Mouse (Mus musculus) ovary, adult 18-20 months (tissue): ENCODE data around the gene 9130019O22Rik.
"Not testable (repeated sequence)": the region's sequence is repeated elsewhere in the genome, so short reads cannot be mapped to it uniquely, and the experiment has no call there.

Experiments
- DNase-seq: peaks from one replicate; pipeline ENCODE4 v3.0.0; 2022; ENCODE audit warnings: low spot score, mixed read lengths

The 9130019O22Rik gene

GRCm38 (mm10) chr7:127386641-127387392, at the start of gene 9130019O22Rik:
Gene 9130019O22Rik, minus strand, starts transcription at chr7:127387166.
- peak; percentile 82 for DNase-seq

DNA sequence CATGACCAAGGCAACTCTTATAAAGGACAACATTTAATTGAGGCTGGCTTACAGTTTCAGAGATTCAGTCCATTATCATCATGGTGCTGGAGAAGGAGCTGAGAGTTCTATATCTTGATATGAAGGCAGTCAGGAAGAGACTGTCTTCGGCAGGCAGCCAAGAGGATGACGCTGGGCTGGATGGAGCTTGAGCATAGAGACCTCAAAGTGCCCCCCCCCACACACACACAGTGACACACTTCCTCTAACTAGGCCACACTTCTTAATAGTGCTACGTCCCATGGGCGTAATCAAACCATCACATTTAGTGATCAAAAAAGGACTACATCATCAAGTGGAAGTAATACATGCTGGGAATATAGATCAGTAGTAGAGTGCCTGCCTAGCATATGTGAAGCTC, 48.2 kb upstream of the 9130019O22Rik start:
- DNase-seq = no peak

- DNase-seq = no peak
Measured at GRCm38 (mm10) chr7:127426354-127426753, 39.4 kb upstream of the 9130019O22Rik start.

- DNase-seq = no peak
Measured at GRCm38 (mm10) chr7:127425911-127426310, 38.9 kb upstream of the 9130019O22Rik start.

- DNase-seq = no peak
Measured at GRCm38 (mm10) chr7:127425291-127425690, 38.3 kb upstream of the 9130019O22Rik start.

DNA sequence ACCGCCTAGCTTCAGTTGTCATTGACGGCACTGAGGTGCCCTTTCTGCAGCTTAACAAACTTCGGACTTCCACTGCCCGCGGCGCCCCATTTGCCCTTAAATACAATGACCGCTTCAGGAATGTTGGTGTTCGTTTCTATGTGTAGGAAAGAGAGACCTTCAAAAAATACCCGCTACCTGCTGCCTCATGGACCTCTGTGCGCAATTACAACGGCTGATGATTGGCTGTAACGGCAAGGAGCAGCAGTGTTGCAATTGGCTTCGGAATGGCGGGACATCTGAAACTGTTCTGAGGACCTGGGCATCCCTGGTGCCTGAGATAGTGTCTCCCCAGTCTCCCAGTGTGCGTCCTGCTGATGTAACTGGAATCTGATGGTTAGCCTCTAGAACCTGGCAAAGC, 35.3 kb upstream of the 9130019O22Rik start:
- DNase-seq = no peak

DNA sequence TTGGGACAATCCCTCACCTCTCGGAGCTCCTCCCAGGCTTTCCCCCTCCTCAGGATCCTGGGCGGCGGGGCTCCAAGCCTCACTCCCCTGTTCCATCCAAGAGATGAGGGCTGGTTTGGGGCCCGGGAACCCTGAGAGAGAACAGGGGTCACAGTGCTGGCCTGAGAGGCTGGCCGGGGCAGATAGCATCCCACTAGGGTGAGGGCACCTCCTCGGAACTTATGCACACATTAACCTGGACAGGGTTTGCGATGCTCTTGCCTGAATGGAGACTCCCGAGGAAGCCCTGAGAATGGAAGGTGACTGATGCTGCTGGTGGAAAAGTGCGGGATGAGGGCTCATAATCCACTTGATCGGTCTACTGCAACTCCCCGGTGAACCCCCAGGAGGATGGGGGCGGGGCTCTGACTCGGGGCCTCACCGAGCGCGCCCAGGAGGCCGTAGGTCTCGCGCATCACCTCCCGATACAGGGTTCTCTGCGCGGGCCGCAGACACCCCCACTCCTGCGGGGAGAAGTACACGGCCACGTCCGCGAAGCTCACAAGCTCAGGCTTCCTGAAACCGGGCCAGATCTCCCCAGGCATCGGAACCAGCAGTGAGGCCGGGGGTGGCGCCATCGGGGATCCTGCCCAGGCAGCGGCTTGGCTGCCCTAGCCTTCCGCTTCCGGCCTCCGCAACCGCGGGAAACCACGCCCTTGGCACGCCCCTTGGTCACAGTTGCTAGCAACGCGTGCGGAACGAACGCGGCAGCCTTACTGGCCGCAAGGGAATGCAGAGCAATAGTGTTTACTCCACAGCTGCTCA, 34.6 kb upstream of the 9130019O22Rik start, which contains the start of gene Zfp688:
Gene Zfp688 (minus strand): TSS at position 681 of the 804 bp plus-strand sequence.
- peak; percentile 87 for DNase-seq

DNA sequence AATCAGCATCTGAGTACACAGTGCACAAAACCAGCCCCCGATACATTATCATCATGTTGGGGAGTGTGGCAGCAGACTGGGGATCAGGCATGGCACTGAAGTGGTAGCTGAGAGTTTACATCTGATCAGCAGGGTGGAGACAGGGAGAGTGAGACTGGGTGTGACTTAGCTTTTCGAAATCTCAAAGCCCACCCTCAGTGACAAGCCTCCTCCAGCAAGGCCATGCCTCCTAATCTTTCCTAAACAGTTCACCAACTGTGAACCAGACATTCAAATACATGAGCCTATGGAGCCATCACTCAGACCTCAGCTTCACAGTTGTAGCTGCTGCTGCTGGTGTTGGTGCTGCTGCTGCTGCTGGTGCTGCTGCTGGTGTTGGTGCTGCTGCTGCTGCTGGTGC, 24.5 kb upstream of the 9130019O22Rik start:
- no peak for DNase-seq

DNA sequence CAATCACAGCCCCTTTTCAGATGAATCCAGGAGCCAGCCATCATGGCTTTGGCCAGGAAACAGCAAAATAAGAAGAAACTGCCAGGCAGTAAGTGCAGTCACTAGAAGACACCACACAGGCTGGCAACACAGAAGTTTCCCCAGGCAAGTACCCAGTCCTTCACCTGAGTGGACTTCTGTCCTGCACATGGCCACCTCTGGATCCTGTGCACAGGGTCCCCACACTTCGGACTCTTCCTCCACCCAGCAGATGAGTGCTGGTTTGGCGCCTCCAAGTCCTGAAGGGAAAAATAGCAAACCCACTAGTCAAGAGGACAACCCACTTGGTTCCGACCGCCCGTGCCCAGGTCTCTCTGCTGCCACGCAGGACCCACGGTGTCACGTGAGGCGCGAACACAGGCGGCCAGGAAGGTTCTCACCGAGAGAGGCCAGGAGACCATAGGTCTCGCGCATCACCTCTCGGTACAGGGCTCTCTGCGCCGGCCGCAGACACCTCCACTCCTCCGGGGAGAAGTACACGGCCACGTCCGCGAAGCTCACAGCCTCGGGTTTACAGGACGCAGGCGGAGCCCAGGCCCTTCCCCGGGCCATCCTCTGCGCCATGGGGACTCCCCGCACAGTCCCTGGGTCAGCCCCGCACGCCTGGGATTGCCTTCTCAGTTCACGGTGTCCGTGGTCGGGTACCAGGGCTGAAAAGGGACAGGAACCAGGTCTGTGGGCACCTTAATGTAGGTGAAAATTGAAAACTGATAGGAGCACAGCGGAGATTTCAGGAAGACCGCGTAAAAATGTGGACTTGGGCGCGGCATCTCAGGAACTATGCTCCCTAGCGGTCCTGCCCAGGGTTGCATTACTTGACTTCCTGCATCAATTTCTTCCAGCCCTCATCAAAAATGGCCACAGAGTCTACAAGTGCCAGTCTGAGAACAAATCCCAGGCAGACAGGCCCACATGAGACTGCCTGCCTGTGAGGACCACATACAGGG, 19.3 kb upstream of the 9130019O22Rik start, which contains the start of gene Zfp764:
Gene Zfp764 (minus strand): TSS at position 821 of the 986 bp plus-strand sequence.
- peak; percentile 70 for DNase-seq

GRCm38 (mm10) chr7:127404101-127404500, 17.1 kb upstream of the 9130019O22Rik start:
- not testable (repeated sequence) for DNase-seq

DNA sequence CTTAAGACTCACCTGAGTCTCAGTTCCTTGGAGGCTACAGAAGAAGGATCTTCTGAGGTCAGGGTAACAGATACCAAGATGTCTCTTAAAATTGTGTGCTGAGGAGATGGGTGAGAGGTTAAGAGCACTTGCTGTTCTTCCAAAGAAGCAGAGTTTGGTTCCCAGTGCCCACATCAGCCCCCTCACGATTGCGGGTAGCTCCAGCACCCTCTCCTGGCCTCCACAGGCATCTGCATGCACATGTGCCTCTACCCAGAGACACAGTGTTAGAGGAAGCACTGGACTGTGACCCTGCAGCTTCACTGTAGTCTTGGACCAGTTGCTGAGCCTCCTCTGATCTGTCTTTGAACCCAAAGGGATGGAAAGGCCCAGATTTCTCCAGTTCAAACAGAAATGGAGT, 16.0 kb upstream of the 9130019O22Rik start:
- no peak for DNase-seq

DNA sequence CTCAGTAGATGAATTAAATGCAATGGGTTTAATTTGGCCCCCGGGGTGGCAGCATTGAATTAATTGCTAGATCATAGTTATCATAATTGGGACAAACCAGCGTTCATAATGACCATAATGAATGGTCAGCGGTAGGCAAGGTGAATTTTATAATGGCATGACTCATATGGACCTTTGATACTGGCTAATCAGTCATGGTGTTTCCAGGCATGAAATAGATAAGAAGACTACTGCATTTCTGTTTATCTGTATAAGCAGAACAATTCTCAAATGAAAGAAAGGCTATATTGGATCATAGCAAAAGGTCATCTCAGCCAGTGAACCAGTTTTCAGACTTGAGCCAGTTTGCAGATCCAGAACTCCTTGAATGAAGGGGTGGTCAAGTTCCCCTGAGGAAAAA, 13.4 kb upstream of the 9130019O22Rik start:
- DNase-seq = no peak

- no peak for DNase-seq
Measured at GRCm38 (mm10) chr7:127393944-127394333, 7.0 kb upstream of the 9130019O22Rik start.

- DNase-seq = peak; percentile 94
Measured at GRCm38 (mm10) chr7:127393157-127393943, 6.4 kb upstream of the 9130019O22Rik start, which contains the start of gene E430018J23Rik. Gene E430018J23Rik, minus strand, starts transcription at chr7:127393629.

DNA sequence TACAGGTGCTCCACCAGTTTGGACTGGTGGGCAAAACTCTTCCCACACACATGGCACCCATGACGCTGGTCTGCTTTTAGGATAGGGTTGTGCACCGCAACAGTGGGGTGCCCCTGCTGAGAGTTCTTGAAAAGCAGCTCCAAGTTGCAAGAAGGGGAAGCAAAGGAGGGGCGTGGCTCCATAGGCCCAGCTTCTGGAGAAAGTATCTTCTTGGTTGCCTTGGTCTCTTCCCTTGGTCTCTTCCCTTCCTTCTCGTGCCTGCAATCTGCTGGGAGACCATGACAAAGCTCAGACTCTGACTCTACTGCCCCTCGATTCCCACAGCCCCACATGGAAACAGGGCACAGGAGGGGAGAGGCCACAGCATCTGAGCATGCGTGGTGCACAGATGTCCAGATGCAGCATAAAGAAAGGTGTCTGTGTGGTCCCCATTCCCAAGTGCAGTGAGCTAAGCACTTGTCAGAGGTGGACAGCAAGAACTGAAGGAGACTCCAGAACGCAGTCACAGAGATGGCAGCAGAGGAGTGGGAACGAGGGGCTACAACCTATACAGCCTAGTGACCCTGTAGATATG, 5.4 kb upstream of the 9130019O22Rik start:
- DNase-seq = no peak

GRCm38 (mm10) chr7:127391538-127391937, 4.6 kb upstream of the 9130019O22Rik start:
- no peak for DNase-seq

- DNase-seq = no peak
Measured at GRCm38 (mm10) chr7:127390306-127390705, 3.3 kb upstream of the 9130019O22Rik start.

DNA sequence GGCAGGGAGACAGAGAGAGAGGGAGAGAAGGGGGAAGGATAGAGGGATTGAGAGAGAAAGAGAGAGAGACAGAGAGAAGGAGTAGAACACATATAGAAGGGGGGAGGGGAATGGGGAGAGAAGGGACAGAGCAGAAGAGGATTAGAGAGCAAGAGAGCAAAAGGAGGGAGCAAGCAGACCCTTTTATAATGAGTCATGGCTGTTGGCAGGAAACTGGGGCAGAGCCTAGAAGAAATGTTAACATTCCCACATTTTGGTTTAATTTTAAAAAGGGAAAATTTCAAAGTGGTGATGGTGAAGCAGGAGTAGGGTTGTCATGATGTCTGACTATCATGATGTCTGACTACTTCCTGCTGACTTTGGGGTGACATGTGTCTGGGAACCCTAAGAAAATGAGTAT, 1.2 kb upstream of the 9130019O22Rik start:
- not testable (repeated sequence) for DNase-seq

- DNase-seq = not testable (repeated sequence)
Measured at GRCm38 (mm10) chr7:127385560-127385959, 1.4 kb downstream of the 9130019O22Rik start.

- no peak for DNase-seq
Measured at GRCm38 (mm10) chr7:127378310-127378921, 8.6 kb downstream of the 9130019O22Rik start.
